Mouse (Mus musculus): ENCODE results near the gene Setd5.

The Setd5 gene

DNA sequence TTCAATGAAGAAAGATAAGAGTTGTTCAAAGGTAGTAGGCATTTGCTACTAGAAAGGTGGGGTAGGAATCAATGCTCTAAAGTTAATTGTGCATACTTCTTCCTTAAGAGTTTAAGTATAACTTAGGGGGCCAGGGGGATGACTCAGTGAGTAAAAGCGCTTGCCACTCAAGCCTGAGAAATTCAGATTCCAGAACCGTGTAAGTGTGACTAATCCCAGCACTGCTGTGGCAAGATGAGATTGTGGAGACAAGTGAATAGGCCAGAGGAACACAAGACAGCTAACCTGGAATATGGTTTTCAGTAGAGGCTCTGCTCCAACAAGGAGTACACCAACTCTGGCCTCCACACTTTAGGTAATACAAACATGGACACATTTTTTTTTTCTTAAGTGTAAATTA, 56.2 kb downstream of the Setd5 start:
- no peak for DNase-seq (ENCODE audit: low spot score)

DNA sequence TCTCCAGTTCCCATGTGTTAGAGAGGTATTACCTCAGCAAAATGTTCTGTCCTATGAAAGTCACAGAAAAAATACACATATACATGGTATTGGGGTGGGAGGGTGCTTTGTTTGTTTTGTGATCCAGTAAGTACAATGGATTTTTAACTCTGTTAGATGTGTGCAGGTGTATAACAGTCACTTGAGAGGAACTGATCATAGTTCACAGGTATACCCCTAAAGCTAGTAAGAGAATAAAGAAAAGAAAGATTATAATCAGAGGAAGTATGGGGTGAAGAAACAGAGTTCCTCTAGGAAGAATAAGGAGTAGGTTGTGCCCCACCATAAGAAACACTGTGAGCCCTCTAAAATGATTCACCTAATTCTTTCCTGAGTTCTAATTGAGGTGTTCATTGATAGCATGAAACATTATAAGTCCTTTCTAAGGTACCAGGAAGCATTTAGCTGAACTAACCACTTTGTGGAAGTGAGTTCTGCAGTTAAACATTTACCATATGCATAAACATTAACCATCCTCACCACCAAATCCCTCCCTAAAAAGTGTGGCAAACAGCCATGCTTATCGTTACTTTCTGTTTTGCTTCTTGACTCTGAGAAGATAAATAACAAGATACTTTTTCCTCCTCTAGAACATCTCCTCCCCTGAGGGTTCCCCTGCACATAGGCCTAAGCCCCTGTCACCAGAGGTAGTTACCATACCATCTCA, 64.4 kb downstream of the Setd5 start:
- DNase-seq (ENCODE audit: low spot score) = no peak

DNA sequence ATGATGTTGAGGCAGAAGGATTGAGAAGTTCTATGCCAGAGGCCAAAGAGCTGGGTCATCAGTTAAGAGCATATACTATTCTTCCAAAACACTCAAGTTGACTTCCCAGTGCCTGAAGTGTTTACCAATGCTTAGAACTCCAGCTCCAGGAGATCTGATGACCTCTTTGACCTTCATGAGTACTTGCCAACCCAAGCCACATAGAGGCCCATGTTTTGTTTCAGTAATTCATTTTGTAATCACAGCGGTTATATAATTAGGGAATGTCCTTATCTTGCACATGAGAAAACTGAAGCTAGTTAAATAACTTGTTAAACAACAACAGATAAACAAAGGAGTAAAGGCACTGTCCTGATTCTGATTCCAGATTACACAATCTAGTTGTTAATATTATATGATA, 67.6 kb downstream of the Setd5 start:
- peak; percentile 47 for DNase-seq (ENCODE audit: low spot score)

DNA sequence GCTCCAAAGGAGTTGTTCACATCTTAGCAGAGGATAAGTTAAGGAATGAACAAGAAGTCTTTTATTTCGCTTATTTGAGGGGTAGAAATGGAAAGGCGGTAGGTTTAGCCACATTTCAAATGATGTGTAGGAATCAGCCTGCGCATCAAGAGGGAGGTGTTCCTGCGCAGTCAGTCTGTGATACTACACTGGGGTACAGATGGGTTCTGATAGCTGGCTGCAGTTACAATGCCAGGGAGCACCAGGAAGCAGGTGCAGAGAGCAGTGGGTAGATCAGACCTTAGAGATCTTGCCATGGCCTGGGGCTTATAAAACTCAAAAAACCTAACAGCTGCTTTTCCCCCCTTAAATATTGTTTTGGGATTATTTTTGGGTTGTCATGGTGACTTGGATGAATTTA, 68.1 kb downstream of the Setd5 start:
- DNase-seq (ENCODE audit: low spot score) = no peak

- DNase-seq (ENCODE audit: low spot score) = no peak
Observed at GRCm38 (mm10) chr6:113154071-113154470, 76.9 kb downstream of the Setd5 start.

DNA sequence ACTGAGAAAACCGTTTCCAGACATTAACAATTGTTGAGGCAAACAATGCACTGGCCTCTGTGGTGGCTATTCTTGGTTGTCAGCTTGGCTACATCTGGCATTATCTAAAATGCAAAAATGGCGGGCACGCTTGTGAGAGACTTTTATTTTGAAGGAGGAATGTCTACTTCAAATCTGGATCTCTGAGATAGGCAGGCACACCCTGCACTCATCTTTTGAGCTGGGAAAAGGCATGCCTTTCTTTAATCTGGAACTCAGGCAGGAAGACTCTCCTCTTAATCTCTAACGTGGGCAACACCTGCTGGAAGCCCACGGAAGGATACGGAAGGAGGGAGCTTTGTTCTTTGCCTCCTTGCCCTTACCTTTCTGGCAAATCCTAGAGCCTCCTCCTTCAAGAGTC, 77.7 kb downstream of the Setd5 start:
- DNase-seq (ENCODE audit: low spot score) = no peak

DNA sequence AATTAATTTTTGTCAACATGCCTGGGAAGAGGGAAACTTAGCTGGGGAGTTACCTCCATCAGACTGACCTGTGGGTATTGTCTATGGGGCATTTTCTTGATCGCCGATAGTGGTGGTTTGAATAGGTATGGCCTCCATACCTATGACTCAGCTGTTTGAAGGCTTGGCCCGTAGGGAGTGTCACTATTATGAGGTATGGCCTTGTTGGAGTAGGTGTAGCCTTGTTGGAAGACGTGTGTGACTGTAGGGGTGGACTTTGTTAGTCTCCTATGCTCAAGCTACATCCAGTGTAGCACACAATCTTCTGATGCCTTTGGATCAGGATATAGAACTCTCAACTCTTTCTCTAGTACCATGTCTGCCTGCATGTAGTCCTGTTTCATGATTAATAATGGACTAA, 78.9 kb downstream of the Setd5 start:
- DNase-seq (ENCODE audit: low spot score) = no peak

DNA sequence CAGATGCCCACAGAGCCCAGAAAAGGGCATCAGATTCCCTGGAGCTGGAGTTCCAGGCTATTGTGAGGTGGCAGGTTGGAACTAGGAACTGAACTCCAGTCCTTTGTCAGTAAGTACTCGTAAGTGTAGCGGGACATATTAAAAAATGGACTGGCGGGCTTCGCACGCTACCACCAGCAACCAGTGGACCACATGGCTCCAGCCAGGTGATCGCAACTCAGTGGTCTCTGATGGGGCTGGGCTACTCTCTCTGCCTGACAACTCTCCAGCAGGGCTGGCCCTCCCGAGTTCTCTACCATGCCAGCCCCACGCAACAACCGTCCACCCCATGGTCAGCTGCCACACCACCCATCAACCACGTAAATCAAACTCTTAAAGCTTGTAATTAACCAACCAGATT, 82.9 kb downstream of the Setd5 start:
- DNase-seq (ENCODE audit: low spot score) = no peak

- no peak for DNase-seq (ENCODE audit: low spot score)
Observed at GRCm38 (mm10) chr6:113161982-113162381, 84.8 kb downstream of the Setd5 start.

DNA sequence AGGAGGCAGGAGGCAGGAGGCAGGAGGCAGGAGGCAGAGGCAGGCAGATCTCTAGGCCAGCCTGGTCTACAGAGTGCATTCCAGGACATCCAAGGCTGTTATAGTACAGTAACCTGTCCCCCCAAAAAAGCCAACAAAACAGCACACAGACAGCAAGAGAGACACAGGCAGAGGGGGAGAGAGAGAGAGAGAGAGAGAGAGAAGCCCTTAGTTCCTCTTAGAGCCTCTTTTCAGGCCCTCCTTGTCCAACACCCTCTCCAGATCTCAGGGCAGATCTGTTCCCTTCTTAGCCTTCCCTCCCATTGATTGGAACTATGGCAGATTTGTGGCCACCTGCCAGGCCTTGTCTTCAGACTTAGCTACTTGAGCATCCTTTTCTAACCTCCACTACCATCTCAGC, 86.3 kb downstream of the Setd5 start:
- DNase-seq (ENCODE audit: low spot score) = no peak

GRCm38 (mm10) chr6:113166661-113167251, 89.6 kb downstream of the Setd5 start:
- peak; percentile 86 for DNase-seq (ENCODE audit: low spot score)

GRCm38 (mm10) chr6:113168316-113168975, 91.3 kb downstream of the Setd5 start:
- DNase-seq (ENCODE audit: low spot score) = no peak

- DNase-seq (ENCODE audit: low spot score) = no peak
Observed at GRCm38 (mm10) chr6:113169852-113170251, 92.7 kb downstream of the Setd5 start.

DNA sequence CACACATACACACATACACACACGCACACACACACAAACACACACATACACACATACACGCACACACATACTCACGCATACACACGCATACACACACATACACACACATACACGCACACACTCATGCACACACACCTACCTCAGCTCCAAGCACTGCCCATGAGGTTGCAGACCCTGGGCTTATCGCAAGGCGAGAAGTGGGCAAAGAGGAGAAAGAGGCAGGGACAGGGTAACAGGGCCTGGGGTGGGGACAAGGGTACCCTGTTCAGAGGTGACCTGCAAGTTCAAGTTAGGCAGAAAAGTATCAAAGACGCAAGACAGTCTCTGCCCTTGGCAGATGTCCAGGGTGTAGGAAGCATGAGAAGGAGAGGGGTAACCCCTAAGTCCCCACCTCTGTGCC, 93.5 kb downstream of the Setd5 start:
- peak; percentile 31 for DNase-seq (ENCODE audit: low spot score)

GRCm38 (mm10) chr6:113172011-113172410, 94.8 kb downstream of the Setd5 start:
- no peak for DNase-seq (ENCODE audit: low spot score)

DNA sequence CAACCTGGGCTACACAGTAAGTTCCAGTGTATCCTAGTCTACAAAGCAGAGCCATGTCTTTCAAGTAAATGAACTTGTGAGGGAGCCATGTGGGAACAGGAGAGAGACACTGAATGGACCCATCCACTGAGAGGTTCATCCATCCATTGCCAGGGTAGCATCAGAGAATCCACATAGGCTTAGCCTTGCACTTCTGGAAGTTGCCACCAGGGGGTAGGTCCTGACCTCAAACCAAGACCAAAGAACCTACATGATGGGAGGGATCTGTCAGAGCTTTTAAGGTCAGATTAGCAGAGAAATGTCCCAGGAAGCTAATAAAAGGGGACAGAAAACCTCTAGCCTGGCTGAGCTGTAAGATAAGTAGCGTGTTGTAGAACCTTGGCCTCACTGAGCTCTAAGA, 95.4 kb downstream of the Setd5 start:
- DNase-seq (ENCODE audit: low spot score) = peak; percentile 87

GRCm38 (mm10) chr6:113175469-113175868, 98.3 kb downstream of the Setd5 start:
- no peak for DNase-seq (ENCODE audit: low spot score)

DNA sequence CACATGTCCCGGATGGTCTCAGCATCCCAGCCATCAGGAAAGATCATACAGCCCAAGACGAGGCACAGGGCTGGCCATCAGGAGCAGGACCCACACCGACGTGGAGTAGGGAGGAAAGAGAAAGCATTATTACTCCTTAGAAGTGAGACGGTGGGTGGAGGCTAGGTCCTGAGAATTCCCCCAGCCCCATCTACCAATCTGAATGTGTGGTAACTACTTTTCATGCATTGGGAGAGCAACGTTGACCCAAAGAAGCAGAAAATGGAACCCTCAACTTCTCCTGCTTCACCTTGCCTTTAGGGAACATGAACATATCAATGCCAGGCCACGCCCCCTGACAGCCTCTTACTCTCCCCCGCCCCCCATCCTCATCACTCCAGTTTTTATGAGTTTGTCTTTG, 99.4 kb downstream of the Setd5 start:
- no peak for DNase-seq (ENCODE audit: low spot score)

- no peak for DNase-seq (ENCODE audit: low spot score)
Observed at GRCm38 (mm10) chr6:113178286-113179194, 101.4 kb downstream of the Setd5 start.

DNA sequence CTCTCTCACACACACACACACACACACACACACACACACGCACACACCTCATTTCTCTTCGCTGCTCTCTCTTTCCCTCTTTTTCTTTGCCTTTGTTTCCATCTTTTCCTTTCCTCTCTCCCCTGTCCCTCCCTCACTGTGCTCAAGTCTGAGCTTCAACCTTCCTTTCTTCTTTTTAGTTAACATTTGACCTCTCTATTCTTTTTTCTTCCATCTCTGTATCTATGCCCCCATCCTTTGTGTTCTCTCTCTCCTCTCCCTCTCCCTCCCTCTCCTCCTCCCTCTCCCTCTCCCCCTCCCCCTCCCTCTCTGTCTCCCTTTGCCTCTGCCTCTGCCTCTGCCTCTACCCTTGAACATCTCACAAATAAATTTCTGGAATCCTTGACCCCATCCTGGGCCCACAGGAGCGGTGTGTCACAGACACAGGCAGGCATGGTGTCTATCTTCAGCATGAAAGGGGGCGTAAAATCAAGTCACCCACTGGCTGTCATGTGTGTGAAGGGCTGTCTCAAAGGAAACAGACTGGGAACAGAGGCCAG, 102.1 kb downstream of the Setd5 start:
- no peak for DNase-seq (ENCODE audit: low spot score)

DNA sequence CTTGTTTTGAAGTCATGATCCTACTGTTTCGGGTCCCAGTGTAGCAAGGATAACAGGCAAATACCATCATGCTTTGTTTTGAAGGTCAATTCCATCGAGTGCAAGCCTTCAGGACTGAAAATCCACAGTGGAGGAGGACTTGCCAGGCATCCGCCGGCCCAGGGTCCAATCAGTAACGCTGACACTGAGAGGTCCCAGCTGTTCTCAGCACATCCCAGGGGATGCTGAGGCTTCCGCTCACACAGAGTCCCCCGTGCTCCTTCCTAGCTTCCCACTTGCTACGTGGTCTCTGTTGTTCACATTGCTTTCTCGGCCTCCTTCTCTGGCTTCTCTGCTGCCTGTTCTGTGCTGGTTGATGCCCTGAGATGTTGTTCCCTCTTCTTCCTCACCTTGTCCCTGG, 107.0 kb downstream of the Setd5 start:
- no peak for DNase-seq (ENCODE audit: low spot score)

GRCm38 (mm10) chr6:113184866-113185525, 107.8 kb downstream of the Setd5 start:
- no peak for DNase-seq (ENCODE audit: low spot score)
